Mouse (Mus musculus): ENCODE measurements around the gene Haus4. TPM values are rescaled to one million over a fixed set of nuclear protein-coding genes. Genes with fewer than 3 reads are reported as not detected.

Haus4 gene
- polyA plus RNA-seq, 1 experiment, result 3.8 TPM

DNA sequence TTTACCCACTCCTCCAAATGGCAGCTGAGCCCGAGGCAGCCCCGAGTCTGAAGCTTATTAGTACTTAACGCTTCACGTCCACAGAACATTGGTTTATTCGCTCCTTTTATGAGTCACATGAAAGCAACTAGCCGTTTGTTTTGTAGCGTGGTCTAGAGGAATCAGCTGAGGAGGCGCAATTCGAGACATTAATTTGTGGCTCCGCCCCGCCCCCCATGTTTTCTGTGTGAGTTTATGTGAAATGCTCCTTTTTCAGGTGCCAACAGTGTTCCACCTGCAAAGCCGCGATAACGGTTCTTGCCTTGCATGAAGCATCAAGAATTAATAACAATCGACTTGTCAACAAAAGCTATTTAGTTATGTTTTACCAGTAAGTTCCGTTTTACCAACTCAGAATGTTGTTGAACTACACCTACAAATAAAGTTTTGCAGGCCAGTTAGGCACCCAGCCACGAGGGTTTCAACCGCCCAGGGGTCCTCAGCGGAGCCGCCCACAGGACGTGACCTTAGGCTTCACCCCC is 902 bp downstream of the Haus4 start:
- no peaks in the 10 kb centered on the region for H3K4me1 ChIP-seq (ENCODE audit: control insufficient read depth, insufficient read depth, low read length)
- H3K27ac ChIP-seq (ENCODE audit: insufficient read depth, low read length), result peak overlapping the region; percentile 18; the same call in 1 of the 2 replicates
- TF ChIP-seq CTCF (IDR thresholded peaks at IDR 0.05; ENCODE audit: extremely low read depth, insufficient read depth, low read length) (no peak), POLR2A (IDR thresholded peaks at IDR 0.05; ENCODE audit: extremely low read depth, insufficient read depth, low read length) (no peak)
- peak overlapping the region; percentile 50 for H3K4me3 ChIP-seq (ENCODE audit: insufficient read depth, low read length)

DNA sequence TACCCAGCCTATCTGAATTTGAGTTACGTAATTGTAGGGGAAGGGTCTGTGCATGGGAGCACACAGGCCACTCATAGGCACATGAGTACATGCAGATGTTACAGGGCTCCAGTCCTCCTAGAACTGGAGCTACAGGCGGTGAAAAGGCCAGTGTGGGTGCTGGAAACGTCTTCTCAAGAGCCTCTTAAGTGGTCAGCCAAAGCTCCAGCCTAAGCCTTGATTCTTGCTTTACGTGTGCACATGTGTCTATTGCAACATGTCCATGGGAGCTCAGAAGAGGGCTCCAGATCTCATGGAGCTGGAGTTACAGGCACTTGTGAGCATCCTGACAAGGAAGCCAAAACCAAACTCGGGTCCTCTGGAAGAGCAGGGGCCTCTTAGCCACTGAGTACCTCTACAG is 9.7 kb downstream of the Haus4 start:
- H3K4me1 ChIP-seq (ENCODE audit: control insufficient read depth, insufficient read depth, low read length), result no peaks in the 10 kb centered on the region
- H3K27ac ChIP-seq (ENCODE audit: insufficient read depth, low read length), result no peak overlapping the region
- H3K4me3 ChIP-seq (ENCODE audit: insufficient read depth, low read length), result no peak overlapping the region
- TF ChIP-seq POLR2A (IDR thresholded peaks at IDR 0.05; ENCODE audit: extremely low read depth, insufficient read depth, low read length) (no peak), CTCF (IDR thresholded peaks at IDR 0.05; ENCODE audit: extremely low read depth, insufficient read depth, low read length) (no peak)

DNA sequence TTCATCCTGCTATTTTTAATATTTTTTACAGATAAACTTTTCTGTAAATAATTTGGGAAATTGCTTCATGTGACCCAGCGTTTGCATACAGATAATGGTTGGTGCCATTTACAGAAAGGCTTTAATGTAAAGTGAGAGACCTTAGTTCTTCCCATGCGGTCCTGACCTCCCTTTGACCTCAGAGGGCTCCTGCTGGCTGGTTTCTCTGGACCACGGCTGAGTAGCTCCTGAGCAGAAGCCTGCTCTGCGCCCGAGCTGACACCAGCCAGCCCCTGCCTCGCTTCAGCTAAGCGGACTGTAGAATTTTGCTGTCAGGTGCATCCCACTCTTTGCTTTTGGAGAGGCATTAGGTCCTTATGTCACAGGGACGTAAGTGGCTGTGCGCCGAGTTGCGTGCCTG is 13.6 kb downstream of the Haus4 start:
- H3K4me3 ChIP-seq (ENCODE audit: insufficient read depth, low read length), result no peak overlapping the region
- H3K4me1 ChIP-seq (ENCODE audit: control insufficient read depth, insufficient read depth, low read length), result no peaks in the 10 kb centered on the region
- no peak for TF ChIP-seq POLR2A (IDR thresholded peaks at IDR 0.05; ENCODE audit: extremely low read depth, insufficient read depth, low read length)
- TF ChIP-seq CTCF (IDR thresholded peaks at IDR 0.05; ENCODE audit: extremely low read depth, insufficient read depth, low read length), result no peak
- H3K27ac ChIP-seq (ENCODE audit: insufficient read depth, low read length), result no peak overlapping the region

DNA sequence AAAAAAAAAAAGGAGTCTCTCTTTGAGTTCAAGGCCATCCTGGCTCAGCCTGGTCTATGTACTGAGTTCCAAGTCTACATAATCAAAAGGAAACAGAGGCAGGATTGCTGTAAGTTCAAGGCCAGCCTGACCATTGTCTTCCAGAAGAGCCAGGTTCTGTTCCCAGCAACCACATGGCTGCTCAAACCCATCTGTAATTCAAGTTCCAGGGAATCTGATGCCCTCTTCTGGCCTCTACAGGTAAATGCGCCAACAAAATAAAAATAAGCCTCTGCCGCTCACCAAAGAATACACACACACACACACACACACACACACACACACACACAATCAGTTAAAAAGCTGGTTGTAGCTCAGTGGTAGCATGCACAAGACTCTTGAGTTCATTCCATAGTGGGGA is 15.8 kb downstream of the Haus4 start:
- Histone ChIP-seq H3K27ac (ENCODE audit: insufficient read depth, low read length) (no peak overlapping the region), H3K4me1 (ENCODE audit: control insufficient read depth, insufficient read depth, low read length) (no peaks in the 10 kb centered on the region), H3K4me3 (ENCODE audit: insufficient read depth, low read length) (no peak overlapping the region)
- TF ChIP-seq POLR2A (IDR thresholded peaks at IDR 0.05; ENCODE audit: extremely low read depth, insufficient read depth, low read length), result no peak
- TF ChIP-seq CTCF (IDR thresholded peaks at IDR 0.05; ENCODE audit: extremely low read depth, insufficient read depth, low read length), result no peak

DNA sequence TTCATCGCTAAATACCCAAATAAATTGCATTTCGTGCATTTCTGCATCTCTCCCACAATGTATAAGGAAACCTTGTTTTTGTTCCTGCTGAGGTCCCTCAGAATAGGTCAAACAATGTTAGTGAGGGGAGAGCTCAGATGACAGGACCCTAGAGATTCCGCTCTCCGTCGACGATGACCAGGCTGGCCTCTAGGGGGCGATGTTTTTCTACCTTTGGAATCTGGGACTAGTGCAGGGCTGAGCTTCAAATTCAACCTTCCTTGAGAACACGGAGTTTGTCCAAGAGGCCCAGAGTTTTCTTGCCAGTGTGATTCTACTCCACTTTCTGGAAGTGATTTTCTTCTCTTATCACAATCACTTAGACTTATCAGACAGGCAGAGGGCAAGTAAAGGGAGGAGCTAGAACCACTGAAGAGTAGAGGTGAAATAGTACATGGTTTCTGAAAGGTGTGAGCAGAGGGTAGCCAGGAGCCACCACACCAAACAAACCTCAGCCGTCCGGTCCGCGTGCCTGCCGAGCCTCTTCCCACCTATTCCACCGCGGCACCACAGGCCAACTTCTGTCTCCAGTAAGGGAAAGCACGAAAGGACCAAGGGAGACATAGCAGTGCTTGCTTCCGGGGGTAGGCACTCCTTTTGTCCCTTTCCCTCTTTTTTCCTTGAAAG is 25.8 kb downstream of the Haus4 start:
- Histone ChIP-seq H3K4me3 (ENCODE audit: insufficient read depth, low read length) (no peak overlapping the region), H3K27ac (ENCODE audit: insufficient read depth, low read length) (no peak overlapping the region), H3K4me1 (ENCODE audit: control insufficient read depth, insufficient read depth, low read length) (peaks cover 2% of the 10 kb centered on the region; the same call in 1 of the 2 replicates)
- TF ChIP-seq POLR2A (IDR thresholded peaks at IDR 0.05; ENCODE audit: extremely low read depth, insufficient read depth, low read length), result no peak
- TF ChIP-seq CTCF (IDR thresholded peaks at IDR 0.05; ENCODE audit: extremely low read depth, insufficient read depth, low read length), result peak; percentile 84

DNA sequence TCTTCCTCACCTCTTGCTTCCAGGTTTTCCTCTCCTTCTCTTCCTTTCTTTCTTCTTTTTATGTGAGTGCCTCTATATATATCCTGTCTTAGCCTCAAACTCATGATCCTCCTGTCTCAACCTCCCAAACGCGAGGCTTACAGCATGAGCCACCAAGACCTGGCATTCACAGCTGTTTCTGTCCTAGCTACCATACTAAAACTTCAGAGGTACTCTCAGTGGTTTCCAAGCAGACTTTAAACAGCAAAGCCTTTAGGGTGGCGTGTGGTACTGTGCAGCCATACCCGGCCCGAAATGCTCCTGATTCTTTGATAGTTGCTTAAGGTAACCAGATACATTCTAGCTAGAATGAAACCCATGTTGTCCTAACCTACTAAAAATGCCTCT is 26.4 kb downstream of the Haus4 start:
- no peak overlapping the region for H3K27ac ChIP-seq (ENCODE audit: insufficient read depth, low read length)
- no peak overlapping the region for H3K4me3 ChIP-seq (ENCODE audit: insufficient read depth, low read length)
- peaks cover 2% of the 10 kb centered on the region; the same call in 1 of the 2 replicates for H3K4me1 ChIP-seq (ENCODE audit: control insufficient read depth, insufficient read depth, low read length)
- TF ChIP-seq CTCF (IDR thresholded peaks at IDR 0.05; ENCODE audit: extremely low read depth, insufficient read depth, low read length) (no peak), POLR2A (IDR thresholded peaks at IDR 0.05; ENCODE audit: extremely low read depth, insufficient read depth, low read length) (no peak)

DNA sequence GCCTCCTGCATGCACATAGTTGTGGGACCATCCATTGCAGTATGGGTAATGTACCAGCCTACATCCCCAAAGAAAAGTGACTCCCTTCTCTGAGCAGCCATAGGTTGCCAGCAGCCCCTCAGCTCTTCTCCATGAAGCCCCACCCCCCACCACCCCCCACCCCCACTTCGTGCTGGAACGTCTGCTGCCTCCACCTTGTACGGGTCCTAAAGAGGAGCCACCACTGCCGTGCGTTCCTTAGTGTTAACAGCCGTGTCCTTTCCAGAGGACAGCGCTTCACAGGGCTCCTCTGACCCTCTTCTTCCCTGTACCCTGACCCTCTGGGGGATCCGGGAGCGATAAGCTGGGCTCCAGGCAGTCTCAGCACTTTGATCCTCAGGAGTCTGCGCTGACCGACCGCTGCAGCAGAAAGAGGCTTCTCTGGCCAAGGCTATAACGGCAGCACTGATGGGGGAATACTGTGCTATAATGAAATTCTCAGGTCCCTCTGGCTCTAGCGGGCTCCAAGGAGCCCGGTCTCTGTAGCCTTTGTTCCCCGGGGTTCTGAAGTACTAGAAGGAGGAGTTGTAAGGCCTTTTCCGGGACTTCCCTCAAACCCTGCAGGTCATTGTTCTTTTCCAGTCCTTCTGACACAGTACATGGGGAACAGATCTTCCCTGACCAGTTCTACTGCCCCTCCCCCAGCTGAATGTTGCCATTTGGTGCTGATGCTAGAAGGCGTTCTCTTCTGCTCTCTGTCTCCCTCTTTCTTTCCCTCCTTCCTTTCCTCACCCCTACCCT is 27.0 kb downstream of the Haus4 start:
- Histone ChIP-seq H3K27ac (ENCODE audit: insufficient read depth, low read length) (no peak overlapping the region), H3K4me1 (ENCODE audit: control insufficient read depth, insufficient read depth, low read length) (peaks cover 2% of the 10 kb centered on the region; the same call in 1 of the 2 replicates)
- TF ChIP-seq POLR2A (IDR thresholded peaks at IDR 0.05; ENCODE audit: extremely low read depth, insufficient read depth, low read length), result no peak
- TF ChIP-seq CTCF (IDR thresholded peaks at IDR 0.05; ENCODE audit: extremely low read depth, insufficient read depth, low read length), result no peak

DNA sequence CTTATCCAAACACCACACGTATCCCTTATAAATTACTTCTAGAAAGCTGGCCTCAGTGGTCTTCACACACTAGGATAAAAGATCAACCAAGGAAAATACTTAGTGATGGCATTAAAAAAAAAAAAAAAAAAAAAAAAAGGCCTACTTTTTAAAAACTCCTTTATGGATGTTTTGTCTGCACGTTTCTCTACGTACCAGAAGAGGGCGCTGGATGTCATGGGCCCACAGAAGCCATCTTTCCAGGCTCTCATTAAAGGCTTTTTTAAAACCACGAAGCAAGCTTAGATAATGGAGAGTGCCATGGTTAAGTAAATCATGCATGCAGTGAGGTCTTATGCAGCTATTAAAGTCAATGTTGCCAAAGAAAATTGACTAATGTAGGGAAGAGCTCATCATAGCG is 30.8 kb downstream of the Haus4 start:
- peaks cover 2% of the 10 kb centered on the region; the same call in 1 of the 2 replicates for H3K4me1 ChIP-seq (ENCODE audit: control insufficient read depth, insufficient read depth, low read length)
- H3K27ac ChIP-seq (ENCODE audit: insufficient read depth, low read length), result no peak overlapping the region
- H3K4me3 ChIP-seq (ENCODE audit: insufficient read depth, low read length), result no peak overlapping the region
- TF ChIP-seq POLR2A (IDR thresholded peaks at IDR 0.05; ENCODE audit: extremely low read depth, insufficient read depth, low read length), result no peak
- TF ChIP-seq CTCF (IDR thresholded peaks at IDR 0.05; ENCODE audit: extremely low read depth, insufficient read depth, low read length), result no peak

More for the DNA sequence above, 27.0 kb downstream of the Haus4 start:
- H3K4me3 ChIP-seq (ENCODE audit: insufficient read depth, low read length), result peak overlapping the region; percentile 22

DNA sequence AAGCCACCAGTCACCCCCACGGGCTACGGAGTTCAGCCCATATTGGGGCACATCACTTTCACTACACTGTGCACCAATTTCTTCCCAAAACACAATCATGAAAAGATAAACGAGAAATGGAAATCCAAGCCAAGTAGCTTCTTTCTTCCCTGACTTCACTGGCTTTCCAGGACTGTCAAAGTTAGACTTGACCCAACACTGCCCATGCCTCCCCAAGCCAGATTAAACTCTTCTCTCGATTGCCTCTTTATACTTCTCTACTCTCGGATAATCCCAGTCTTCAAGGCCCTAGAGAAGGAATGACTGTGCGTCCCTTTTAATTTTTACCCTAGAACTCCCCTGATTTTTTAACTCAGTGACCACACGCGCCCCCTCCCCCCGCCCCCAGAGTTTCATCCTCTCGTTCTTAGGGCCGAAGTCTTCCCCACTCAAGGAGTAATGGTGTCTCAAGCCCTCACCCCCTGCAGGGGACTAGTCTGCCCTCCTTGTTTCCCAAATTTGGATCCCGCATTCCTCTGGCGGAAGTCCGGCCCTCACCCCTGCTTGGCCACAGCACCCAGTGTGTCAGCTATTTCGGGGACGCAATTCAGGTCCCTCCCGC is 37.6 kb downstream of the Haus4 start:
- Histone ChIP-seq H3K4me3 (ENCODE audit: insufficient read depth, low read length) (peak overlapping the region; percentile 50), H3K27ac (ENCODE audit: insufficient read depth, low read length) (no peak overlapping the region), H3K4me1 (ENCODE audit: control insufficient read depth, insufficient read depth, low read length) (peaks cover 6% of the 10 kb centered on the region; the same call in 1 of the 2 replicates)
- TF ChIP-seq CTCF (IDR thresholded peaks at IDR 0.05; ENCODE audit: extremely low read depth, insufficient read depth, low read length), result no peak
- TF ChIP-seq POLR2A (IDR thresholded peaks at IDR 0.05; ENCODE audit: extremely low read depth, insufficient read depth, low read length), result no peak
